21 mouse cellular contexts compared by ENCODE assay signal in the genomic region with DNA sequence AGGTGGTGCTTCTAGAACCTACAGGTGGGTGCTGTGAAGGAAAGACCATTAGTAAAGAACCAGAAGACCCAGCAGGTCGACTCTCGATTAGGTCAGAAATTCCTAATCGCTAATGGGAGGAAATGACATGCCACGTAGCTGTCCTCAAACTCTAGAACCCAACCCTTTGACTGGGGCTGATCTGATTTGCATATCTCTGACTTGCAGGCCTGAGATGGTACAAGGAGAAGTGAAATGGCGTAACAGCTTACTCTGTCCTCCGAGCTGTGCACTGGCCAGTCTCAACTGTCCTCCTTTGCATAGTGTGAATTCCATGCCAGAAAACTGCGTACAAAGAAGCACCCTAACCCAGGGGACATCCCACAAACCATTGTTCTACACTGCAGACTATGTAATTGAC.
DNase-seq lines count a peak whose midpoint lies in the region; ATAC-seq and TF ChIP-seq lines count a peak whose summit lies in the region.
"Had no signal": no experiment of that assay in that cellular context is flagged by ENCODE, and none has a peak within 500 bp of the region (broad histone marks: within the 10 kb centered on the region; RNA-seq: fewer than 3 reads in every experiment).

No protein-coding gene starts in this region.

- H3K9me3 ChIP-seq in liver, embryonic 12.5 days (replicated peaks), result no peaks in the 10 kb centered on the region
- H3K9me3 ChIP-seq: embryonic facial prominence, embryonic 10.5 days; heart, embryonic 15.5 days; hindbrain, embryonic 13.5 days; midbrain, embryonic 12.5 days; stomach, embryonic 15.5 days had no signal

- H3K4me2 ChIP-seq in liver, embryonic 12.5 days, result no peak overlapping the region
- H3K4me2 ChIP-seq: heart, embryonic 15.5 days; hindbrain, embryonic 13.5 days; midbrain, embryonic 12.5 days; stomach, embryonic 15.5 days had no signal

- TF ChIP-seq POLR2A in thymus, adult 2 months (IDR thresholded peaks at IDR 0.05; ENCODE audit: control insufficient read depth, extremely low read depth, insufficient read depth, low read length, poor library complexity), result no peak

- no peak overlapping the region for H3K4me3 ChIP-seq in thymus, adult 2 months (ENCODE audit: control insufficient read depth, insufficient read depth, low read length)
- no peak overlapping the region for H3K4me3 ChIP-seq in liver, embryonic 12.5 days
- H3K4me3 ChIP-seq: embryonic facial prominence, embryonic 10.5 days; heart, embryonic 15.5 days; hindbrain, embryonic 13.5 days; midbrain, embryonic 12.5 days; stomach, embryonic 15.5 days had no signal

- no peaks in the 10 kb centered on the region for H3K36me3 ChIP-seq in thymus, adult 2 months (ENCODE audit: control insufficient read depth, insufficient read depth, low read length)
- H3K36me3 ChIP-seq in liver, embryonic 12.5 days, result no peaks in the 10 kb centered on the region
- H3K36me3 ChIP-seq: embryonic facial prominence, embryonic 10.5 days; heart, embryonic 15.5 days; hindbrain, embryonic 13.5 days; midbrain, embryonic 12.5 days; stomach, embryonic 15.5 days had no signal

- peak overlapping the region; percentile 98 for H3K27ac ChIP-seq in thymus, adult 2 months (ENCODE audit: control insufficient read depth, insufficient read depth, low read length)
- no peak overlapping the region for H3K27ac ChIP-seq in liver, embryonic 12.5 days
- H3K27ac ChIP-seq: embryonic facial prominence, embryonic 10.5 days; hindbrain, embryonic 13.5 days; kidney, postnatal 0 days; midbrain, embryonic 12.5 days; stomach, embryonic 15.5 days had no signal

- TF ChIP-seq CTCF in thymus, adult 2 months (IDR thresholded peaks at IDR 0.05; ENCODE audit: borderline replicate concordance, control insufficient read depth, extremely low read depth, insufficient read depth, low read length, poor library complexity), result no peak

- DNase-seq in thymus, adult 2 months, result no peak
- no peak for DNase-seq in thymus, adult 18-20 months
- DNase-seq in kidney, postnatal 10 days, result no peak
- no peak for DNase-seq in kidney, adult 9 months
- no peak for DNase-seq in retina, postnatal 1 day
- DNase-seq: adrenal gland, postnatal 14 days; cerebellum, adult 9-10 months; gastrocnemius, postnatal 36 days; heart, postnatal 36 days; kidney, adult 11 months; lung, adult 18-20 months; right cerebral cortex, postnatal 25 days had no signal

- ATAC-seq in liver, embryonic 12.5 days, result peak; percentile 51; the same call in 1 of the 2 replicates
- ATAC-seq in megakaryocyte progenitor cell, adult 5-6 weeks (replicated peaks; ENCODE audit: poor library complexity), result peak; percentile 68
- ATAC-seq: forebrain, embryonic 16.5 days had no signal

- peaks cover 76% of the 10 kb centered on the region for H3K4me1 ChIP-seq in thymus, adult 2 months (replicated peaks; ENCODE audit: control insufficient read depth, insufficient read depth, low read length)
- peaks cover 11% of the 10 kb centered on the region; the same call in 1 of the 2 replicates for H3K4me1 ChIP-seq in liver, embryonic 12.5 days
- H3K4me1 ChIP-seq: stomach, embryonic 15.5 days had no signal

- no peak overlapping the region for H3K9ac ChIP-seq in liver, embryonic 12.5 days
- H3K9ac ChIP-seq: heart, embryonic 15.5 days; hindbrain, embryonic 13.5 days; midbrain, embryonic 12.5 days; stomach, embryonic 15.5 days had no signal

- 48% methylated on average over 7 of the region's 7 CpGs for WGBS in thymus, adult 2 months
- 21% methylated on average over 7 of the region's 7 CpGs for WGBS in liver, embryonic 12.5 days (ENCODE audit: insufficient replicate concordance)

- H3K27me3 ChIP-seq in thymus, adult 2 months (ENCODE audit: control insufficient read depth, insufficient read depth, low read length), result no peaks in the 10 kb centered on the region
- H3K27me3 ChIP-seq in liver, embryonic 12.5 days (replicated peaks), result peaks cover 24% of the 10 kb centered on the region; the same call in 1 of the 2 replicates
- H3K27me3 ChIP-seq: heart, embryonic 15.5 days; stomach, embryonic 15.5 days had no signal
